Mouse (Mus musculus): ENCODE data around the gene Erbb4. TPM values are rescaled to one million over a fixed set of nuclear protein-coding genes. Genes with fewer than 3 reads are reported as not detected.

Gene Erbb4
- polyA plus RNA-seq, 1 experiment = 0.28 TPM

GRCm38 (mm10) chr1:68892041-68892440 lies 215.8 kb downstream of the Erbb4 start:
- no peaks in the 10 kb centered on the region for H3K36me3 ChIP-seq (ENCODE audit: control insufficient read depth, insufficient read depth, low read length)
- H3K4me3 ChIP-seq (ENCODE audit: control insufficient read depth, low read depth, low read length) = no peak overlapping the region
- H3K4me1 ChIP-seq (ENCODE audit: control insufficient read depth, insufficient read depth, low read length) = no peaks in the 10 kb centered on the region
- H3K27me3 ChIP-seq (ENCODE audit: control insufficient read depth, insufficient read depth, low read length) = no peaks in the 10 kb centered on the region
- TF ChIP-seq POLR2A (IDR thresholded peaks at IDR 0.05; ENCODE audit: control insufficient read depth, low read depth, low read length) (no peak), CTCF (IDR thresholded peaks at IDR 0.05; ENCODE audit: control insufficient read depth, insufficient read depth, insufficient replicate concordance, low read depth, low read length) (no peak)
- H3K27ac ChIP-seq (ENCODE audit: control insufficient read depth, insufficient read depth, low read depth, low read length) = no peak overlapping the region

GRCm38 (mm10) chr1:68886823-68887222 lies 221.0 kb downstream of the Erbb4 start:
- Histone ChIP-seq H3K4me3 (ENCODE audit: control insufficient read depth, low read depth, low read length) (no peak overlapping the region), H3K4me1 (ENCODE audit: control insufficient read depth, insufficient read depth, low read length) (no peaks in the 10 kb centered on the region), H3K36me3 (ENCODE audit: control insufficient read depth, insufficient read depth, low read length) (no peaks in the 10 kb centered on the region), H3K27me3 (ENCODE audit: control insufficient read depth, insufficient read depth, low read length) (no peaks in the 10 kb centered on the region), H3K27ac (ENCODE audit: control insufficient read depth, insufficient read depth, low read depth, low read length) (no peak overlapping the region)
- no peak for TF ChIP-seq POLR2A (IDR thresholded peaks at IDR 0.05; ENCODE audit: control insufficient read depth, low read depth, low read length)
- TF ChIP-seq CTCF (IDR thresholded peaks at IDR 0.05; ENCODE audit: control insufficient read depth, insufficient read depth, insufficient replicate concordance, low read depth, low read length) = no peak

GRCm38 (mm10) chr1:68874954-68875353 lies 232.9 kb downstream of the Erbb4 start:
- H3K36me3 ChIP-seq (ENCODE audit: control insufficient read depth, insufficient read depth, low read length) = no peaks in the 10 kb centered on the region
- H3K27ac ChIP-seq (ENCODE audit: control insufficient read depth, insufficient read depth, low read depth, low read length) = no peak overlapping the region
- TF ChIP-seq CTCF (IDR thresholded peaks at IDR 0.05; ENCODE audit: control insufficient read depth, insufficient read depth, insufficient replicate concordance, low read depth, low read length) = no peak
- H3K4me1 ChIP-seq (ENCODE audit: control insufficient read depth, insufficient read depth, low read length) = no peaks in the 10 kb centered on the region
- H3K4me3 ChIP-seq (ENCODE audit: control insufficient read depth, low read depth, low read length) = no peak overlapping the region
- H3K27me3 ChIP-seq (ENCODE audit: control insufficient read depth, insufficient read depth, low read length) = no peaks in the 10 kb centered on the region

- no peak overlapping the region for H3K27ac ChIP-seq (ENCODE audit: control insufficient read depth, insufficient read depth, low read depth, low read length)
- TF ChIP-seq POLR2A (IDR thresholded peaks at IDR 0.05; ENCODE audit: control insufficient read depth, low read depth, low read length) (no peak), CTCF (IDR thresholded peaks at IDR 0.05; ENCODE audit: control insufficient read depth, insufficient read depth, insufficient replicate concordance, low read depth, low read length) (no peak)
These were observed 234.2 kb downstream of the Erbb4 start for GRCm38 (mm10) chr1:68873635-68874020.

GRCm38 (mm10) chr1:68872976-68873634 lies 234.8 kb downstream of the Erbb4 start:
- TF ChIP-seq CTCF (IDR thresholded peaks at IDR 0.05; ENCODE audit: control insufficient read depth, insufficient read depth, insufficient replicate concordance, low read depth, low read length) (no peak), POLR2A (IDR thresholded peaks at IDR 0.05; ENCODE audit: control insufficient read depth, low read depth, low read length) (no peak)

More at GRCm38 (mm10) chr1:68873635-68874020, 234.2 kb downstream of the Erbb4 start:
- no peaks in the 10 kb centered on the region for H3K27me3 ChIP-seq (ENCODE audit: control insufficient read depth, insufficient read depth, low read length)
- no peak overlapping the region for H3K4me3 ChIP-seq (ENCODE audit: control insufficient read depth, low read depth, low read length)
- no peaks in the 10 kb centered on the region for H3K36me3 ChIP-seq (ENCODE audit: control insufficient read depth, insufficient read depth, low read length)
- no peaks in the 10 kb centered on the region for H3K4me1 ChIP-seq (ENCODE audit: control insufficient read depth, insufficient read depth, low read length)

GRCm38 (mm10) chr1:68860341-68860740 lies 247.5 kb downstream of the Erbb4 start:
- no peaks in the 10 kb centered on the region for H3K4me1 ChIP-seq (ENCODE audit: control insufficient read depth, insufficient read depth, low read length)
- H3K27me3 ChIP-seq (ENCODE audit: control insufficient read depth, insufficient read depth, low read length) = no peaks in the 10 kb centered on the region
- no peak overlapping the region for H3K4me3 ChIP-seq (ENCODE audit: control insufficient read depth, low read depth, low read length)
- no peaks in the 10 kb centered on the region for H3K36me3 ChIP-seq (ENCODE audit: control insufficient read depth, insufficient read depth, low read length)
- no peak overlapping the region for H3K27ac ChIP-seq (ENCODE audit: control insufficient read depth, insufficient read depth, low read depth, low read length)
- TF ChIP-seq CTCF (IDR thresholded peaks at IDR 0.05; ENCODE audit: control insufficient read depth, insufficient read depth, insufficient replicate concordance, low read depth, low read length) (no peak), POLR2A (IDR thresholded peaks at IDR 0.05; ENCODE audit: control insufficient read depth, low read depth, low read length) (no peak)

More at GRCm38 (mm10) chr1:68872976-68873634, 234.8 kb downstream of the Erbb4 start:
- no peaks in the 10 kb centered on the region for H3K36me3 ChIP-seq (ENCODE audit: control insufficient read depth, insufficient read depth, low read length)
- H3K4me3 ChIP-seq (ENCODE audit: control insufficient read depth, low read depth, low read length) = no peak overlapping the region
- H3K27ac ChIP-seq (ENCODE audit: control insufficient read depth, insufficient read depth, low read depth, low read length) = no peak overlapping the region
- no peaks in the 10 kb centered on the region for H3K4me1 ChIP-seq (ENCODE audit: control insufficient read depth, insufficient read depth, low read length)
- H3K27me3 ChIP-seq (ENCODE audit: control insufficient read depth, insufficient read depth, low read length) = no peaks in the 10 kb centered on the region

- no peaks in the 10 kb centered on the region for H3K4me1 ChIP-seq (ENCODE audit: control insufficient read depth, insufficient read depth, low read length)
- H3K36me3 ChIP-seq (ENCODE audit: control insufficient read depth, insufficient read depth, low read length) = no peaks in the 10 kb centered on the region
- H3K4me3 ChIP-seq (ENCODE audit: control insufficient read depth, low read depth, low read length) = no peak overlapping the region
- H3K27me3 ChIP-seq (ENCODE audit: control insufficient read depth, insufficient read depth, low read length) = no peaks in the 10 kb centered on the region
- no peak overlapping the region for H3K27ac ChIP-seq (ENCODE audit: control insufficient read depth, insufficient read depth, low read depth, low read length)
- no peak for TF ChIP-seq CTCF (IDR thresholded peaks at IDR 0.05; ENCODE audit: control insufficient read depth, insufficient read depth, insufficient replicate concordance, low read depth, low read length)
- no peak for TF ChIP-seq POLR2A (IDR thresholded peaks at IDR 0.05; ENCODE audit: control insufficient read depth, low read depth, low read length)
These were observed 248.4 kb downstream of the Erbb4 start for GRCm38 (mm10) chr1:68859480-68859879.
